ENCODE assay signal across 14 mouse cellular contexts in the genomic region with DNA sequence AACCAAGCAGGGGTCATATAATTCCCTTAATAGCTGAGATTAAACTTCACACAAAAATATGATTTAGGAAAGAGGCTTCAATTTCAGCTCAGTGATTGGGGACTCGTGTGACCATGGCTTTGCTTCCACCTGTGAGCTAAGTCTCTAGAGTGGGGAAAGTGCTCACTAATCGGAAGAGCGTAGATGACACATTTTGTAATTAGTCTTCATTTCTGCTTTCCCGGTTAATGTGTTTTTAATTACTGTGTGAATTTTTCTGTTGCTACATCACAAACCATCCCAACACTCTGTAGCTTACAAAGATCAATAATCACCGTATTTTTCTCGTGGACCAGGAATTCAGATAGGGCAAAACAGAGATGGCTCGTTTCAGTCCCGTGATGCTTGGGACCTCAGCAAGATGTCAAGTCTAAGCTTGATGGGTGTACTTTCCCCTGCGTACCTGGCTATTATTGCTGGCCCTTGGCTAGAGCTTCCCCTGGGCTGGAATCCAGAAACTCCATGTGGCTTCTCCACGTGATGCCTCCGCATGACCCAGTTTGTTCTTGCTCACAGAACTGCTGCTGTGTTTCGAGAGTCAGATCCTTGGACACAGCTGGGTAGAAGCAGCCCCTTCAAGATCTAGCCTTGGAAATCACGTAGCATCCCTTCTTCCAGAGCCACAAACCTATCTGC.
DNase-seq lines count a peak whose midpoint lies in the region; ATAC-seq lines count a peak whose summit lies in the region.
"Had no signal": no experiment of that assay in that cellular context is flagged by ENCODE, and none has a peak within 500 bp of the region (broad histone marks: within the 10 kb centered on the region; RNA-seq: fewer than 3 reads in every experiment).

No protein-coding gene starts in this region.

- no peaks in the 10 kb centered on the region for H3K36me3 ChIP-seq in hindbrain, embryonic 13.5 days
- H3K36me3 ChIP-seq in hindbrain, embryonic 12.5 days = no peaks in the 10 kb centered on the region
- no peaks in the 10 kb centered on the region for H3K36me3 ChIP-seq in neural tube, embryonic 13.5 days
- H3K36me3 ChIP-seq: forebrain, embryonic 10.5 days; limb, embryonic 15.5 days; midbrain, embryonic 10.5 days had no signal

- no peaks in the 10 kb centered on the region for H3K27me3 ChIP-seq in hindbrain, embryonic 13.5 days
- no peaks in the 10 kb centered on the region for H3K27me3 ChIP-seq in hindbrain, embryonic 12.5 days
- H3K27me3 ChIP-seq in neural tube, embryonic 13.5 days = no peaks in the 10 kb centered on the region
- H3K27me3 ChIP-seq: limb, embryonic 15.5 days had no signal

- peaks cover 15% of the 10 kb centered on the region for H3K4me1 ChIP-seq in hindbrain, embryonic 13.5 days (replicated peaks)
- H3K4me1 ChIP-seq in hindbrain, embryonic 12.5 days = peaks cover 4% of the 10 kb centered on the region; the same call in 1 of the 2 replicates
- peaks cover 20% of the 10 kb centered on the region for H3K4me1 ChIP-seq in neural tube, embryonic 13.5 days (replicated peaks)

- intact Hi-C loops in left cerebral cortex, postnatal 14 days (cut with DNase I) = no loop called here

- ATAC-seq in hindbrain, embryonic 13.5 days (ENCODE audit: low FRiP score) = no peak
- ATAC-seq in hindbrain, embryonic 12.5 days (ENCODE audit: low FRiP score) = no peak
- no peak for ATAC-seq in neural tube, embryonic 13.5 days (ENCODE audit: low read depth)
- ATAC-seq: lung, postnatal 0 days had no signal

- H3K9me3 ChIP-seq in hindbrain, embryonic 13.5 days = no peaks in the 10 kb centered on the region
- H3K9me3 ChIP-seq in hindbrain, embryonic 12.5 days (replicated peaks) = no peaks in the 10 kb centered on the region
- H3K9me3 ChIP-seq in neural tube, embryonic 13.5 days = no peaks in the 10 kb centered on the region
- H3K9me3 ChIP-seq: forebrain, embryonic 10.5 days; limb, embryonic 15.5 days; midbrain, embryonic 10.5 days had no signal

- no peak overlapping the region for H3K9ac ChIP-seq in hindbrain, embryonic 13.5 days
- H3K9ac ChIP-seq in hindbrain, embryonic 12.5 days = no peak overlapping the region
- H3K9ac ChIP-seq in neural tube, embryonic 13.5 days = no peak overlapping the region
- H3K9ac ChIP-seq: limb, embryonic 15.5 days had no signal

- DNase-seq in neural tube, embryonic 10.5 days (ENCODE audit: extremely low spot score, low spot score) = no peak
- peak; percentile 94 for DNase-seq in cerebellum, adult 9-11 months
- peak; percentile 51 to 54 for DNase-seq in left cerebral cortex, postnatal 14 days (ENCODE audit: low spot score in 2 of 2)
- no peak for DNase-seq in testis, postnatal 14 days (ENCODE audit: low spot score)
- DNase-seq in embryo, embryonic 10.5 days (ENCODE audit: low spot score) = no peak
- DNase-seq: gastrocnemius, postnatal 10 days had no signal

- 77% methylated on average over 13 of the region's 13 CpGs for WGBS in hindbrain, embryonic 13.5 days
- 86% methylated on average over 13 of the region's 13 CpGs for WGBS in hindbrain, embryonic 12.5 days
- 74% methylated on average over 13 of the region's 13 CpGs for WGBS in neural tube, embryonic 13.5 days

- H3K4me3 ChIP-seq in hindbrain, embryonic 13.5 days = no peak overlapping the region
- H3K4me3 ChIP-seq in hindbrain, embryonic 12.5 days = no peak overlapping the region
- H3K4me3 ChIP-seq in neural tube, embryonic 13.5 days = no peak overlapping the region
- H3K4me3 ChIP-seq: forebrain, embryonic 10.5 days; layer of hippocampus, adult 2 months; limb, embryonic 15.5 days; midbrain, embryonic 10.5 days had no signal

- peak overlapping the region; percentile 64 for H3K27ac ChIP-seq in hindbrain, embryonic 13.5 days
- H3K27ac ChIP-seq in hindbrain, embryonic 12.5 days = no peak overlapping the region
- H3K27ac ChIP-seq in neural tube, embryonic 13.5 days (replicated peaks) = 0 out of 2 replicates have a peak overlapping the region, but pooled peaks have one; percentile 0
- H3K27ac ChIP-seq: layer of hippocampus, adult 2 months; limb, embryonic 15.5 days; midbrain, embryonic 10.5 days had no signal

- H3K4me2 ChIP-seq in hindbrain, embryonic 13.5 days = no peak overlapping the region
- no peak overlapping the region for H3K4me2 ChIP-seq in hindbrain, embryonic 12.5 days (replicated peaks)
- no peak overlapping the region for H3K4me2 ChIP-seq in neural tube, embryonic 13.5 days
- H3K4me2 ChIP-seq: limb, embryonic 15.5 days had no signal

Comparison
In these comparisons a context has a peak if more than half of its experiments do, and no peak if none do; other contexts are left out.
1. DNase-seq: peak in cerebellum, adult 9-11 months (single experiment) and left cerebral cortex, postnatal 14 days (2 of 2); none in neural tube, embryonic 10.5 days (single experiment), testis, postnatal 14 days (single experiment) and embryo, embryonic 10.5 days (single experiment).